In the genomic region with DNA sequence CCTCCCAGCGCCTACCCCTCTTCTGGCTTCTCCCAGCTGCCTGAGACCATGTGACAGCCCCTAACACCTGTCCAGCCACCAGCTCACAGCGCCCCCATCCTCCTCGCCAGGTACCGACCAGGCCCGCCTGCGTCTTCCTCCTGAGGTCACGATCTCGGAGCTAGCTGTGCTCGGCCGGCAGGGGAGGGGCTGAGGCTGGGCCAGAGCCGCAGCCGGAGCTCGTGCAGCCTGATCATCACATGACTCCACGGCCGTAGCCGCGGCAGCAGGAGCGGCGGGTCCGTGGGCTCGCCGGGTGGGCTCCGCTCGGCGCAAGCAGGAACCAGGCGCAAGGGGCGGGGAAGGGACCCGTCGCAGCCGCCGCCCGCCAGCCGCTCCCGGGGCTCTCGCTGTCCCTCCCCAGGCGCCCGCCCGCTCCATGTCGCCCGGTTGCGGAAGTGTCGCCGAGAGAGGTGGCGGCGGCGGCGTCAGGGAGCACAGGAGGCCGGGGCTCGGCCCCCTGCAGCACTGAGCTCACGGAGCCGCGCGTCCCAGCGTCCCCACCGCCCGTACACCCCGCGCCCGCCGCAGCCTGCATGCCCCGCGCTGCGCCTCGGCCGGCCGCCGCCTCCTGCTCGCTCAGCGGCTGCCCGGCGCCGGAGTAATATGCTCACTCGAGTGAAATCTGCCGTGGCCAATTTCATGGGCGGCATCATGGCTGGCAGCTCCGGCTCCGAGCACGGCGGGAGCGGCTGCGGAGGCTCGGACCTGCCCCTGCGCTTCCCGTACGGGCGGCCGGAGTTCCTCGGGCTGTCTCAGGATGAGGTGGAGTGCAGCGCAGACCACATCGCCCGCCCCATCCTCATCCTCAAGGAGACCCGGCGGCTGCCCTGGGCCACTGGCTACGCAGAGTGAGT, we compare ENCODE assay signal across 8 mouse cellular contexts. TPM values are rescaled to one million over a fixed set of nuclear protein-coding genes. Genes with fewer than 3 reads are reported as not detected.
DNase-seq lines count a peak whose midpoint lies in the region; ATAC-seq lines count a peak whose summit lies in the region.

Gene Ppm1h, plus strand, starts transcription at position 222 of the 896 bp plus-strand sequence.

- peak; percentile 73 for ATAC-seq in megakaryocyte, adult 5-6 weeks (ENCODE audit: poor library complexity, severe bottlenecking)

- peak; percentile 85 for DNase-seq in R1 (ENCODE audit: low read depth, low spot score)
- DNase-seq in cerebellum, postnatal 36 days: peak; percentile 73 to 75
- peak; percentile 55 for DNase-seq in gastrocnemius, postnatal 10 days
- peak; percentile 85 for DNase-seq in induced T-regulatory cell, adult 2 months (ENCODE audit: low read depth)
- DNase-seq in left cerebral cortex, adult 9 months (ENCODE audit: low spot score in 2 of 2): peak; percentile 35 to 72
- DNase-seq in right cerebral cortex, adult 2 months (ENCODE audit: low spot score in 2 of 2): peak; percentile 58 to 72
- DNase-seq in urinary bladder, postnatal 10 days (ENCODE audit: low spot score): peak; percentile 14

RNA-seq across cellular contexts. Expression of gene Ppm1h, which starts in this region (rescaled TPM):
- total RNA-seq in gastrocnemius, postnatal 10 days (2021): 1 to 10 TPM; 3.1 to 4.8 TPM
- total RNA-seq in megakaryocyte, adult 5-6 weeks (2015): 31.8 and 46.5 TPM in 2 replicates
- 27.9 and 36.6 TPM in 2 replicates for total RNA-seq in megakaryocyte, adult 5-6 weeks (2017)

Comparison
In these comparisons a context has a peak if more than half of its experiments do, and no peak if none do; other contexts are left out.
1. Peak in every context shown above with its lines: DNase-seq and ATAC-seq.
2. RNA of gene Ppm1h (total RNA-seq): 27.9 to 46.5 TPM in megakaryocyte, adult 5-6 weeks; 3.1 to 4.8 TPM in gastrocnemius, postnatal 10 days; every median in the first group is over 4 times any median in the second.
3. DNase-seq: peak in every context shown above with its lines; median percentile 85 in R1; 85 in induced T-regulatory cell, adult 2 months; 74 in cerebellum, postnatal 36 days; 65 in right cerebral cortex, adult 2 months; 55 in gastrocnemius, postnatal 10 days; 54 in left cerebral cortex, adult 9 months; 14 in urinary bladder, postnatal 10 days.